Mouse (Mus musculus) left cerebral cortex, adult 11 months (tissue): ENCODE results near the gene Aagab.

Experiments used
- DNase-seq: peaks from one replicate; pipeline ENCODE4 v3.0.0; 2022; ENCODE audit warnings: low spot score

The Aagab gene

GRCm38 (mm10) chr9:63647581-63648519 lies 45.4 kb downstream of the Aagab start:
- DNase-seq: no peak

- DNase-seq: no peak
Measured at GRCm38 (mm10) chr9:63648520-63648918, 46.1 kb downstream of the Aagab start.

GRCm38 (mm10) chr9:63649841-63650545 lies 47.5 kb downstream of the Aagab start:
- DNase-seq: no peak

GRCm38 (mm10) chr9:63650905-63651304 lies 48.4 kb downstream of the Aagab start:
- DNase-seq: no peak

GRCm38 (mm10) chr9:63651594-63651993 lies 49.1 kb downstream of the Aagab start:
- no peak for DNase-seq

GRCm38 (mm10) chr9:63653666-63654065 lies 51.2 kb downstream of the Aagab start:
- no peak for DNase-seq

GRCm38 (mm10) chr9:63654575-63654974 lies 52.1 kb downstream of the Aagab start:
- DNase-seq: no peak

GRCm38 (mm10) chr9:63655092-63655491 lies 52.6 kb downstream of the Aagab start:
- no peak for DNase-seq

- DNase-seq: no peak
Measured at GRCm38 (mm10) chr9:63657167-63657566, 54.7 kb downstream of the Aagab start.

- no peak for DNase-seq
Measured at GRCm38 (mm10) chr9:63658436-63658835, 56.0 kb downstream of the Aagab start.

- DNase-seq: no peak
Measured at GRCm38 (mm10) chr9:63658970-63659371, 56.5 kb downstream of the Aagab start.

GRCm38 (mm10) chr9:63660061-63660460 lies 57.6 kb downstream of the Aagab start:
- DNase-seq: no peak

- DNase-seq: no peak
Measured at GRCm38 (mm10) chr9:63660691-63661090, 58.2 kb downstream of the Aagab start.

- DNase-seq: no peak
Measured at GRCm38 (mm10) chr9:63662759-63663158, 60.3 kb downstream of the Aagab start.

GRCm38 (mm10) chr9:63663222-63663621 lies 60.8 kb downstream of the Aagab start:
- DNase-seq: no peak

GRCm38 (mm10) chr9:63664300-63664745 lies 61.9 kb downstream of the Aagab start:
- no peak for DNase-seq

GRCm38 (mm10) chr9:63664792-63665646 lies 62.6 kb downstream of the Aagab start:
- DNase-seq: no peak

GRCm38 (mm10) chr9:63666612-63667372 lies 64.3 kb downstream of the Aagab start:
- no peak for DNase-seq

- DNase-seq: no peak
Measured at GRCm38 (mm10) chr9:63667373-63667724, 64.9 kb downstream of the Aagab start.

- no peak for DNase-seq
Measured at GRCm38 (mm10) chr9:63668621-63669020, 66.2 kb downstream of the Aagab start.

- DNase-seq: no peak
Measured at GRCm38 (mm10) chr9:63669816-63670215, 67.4 kb downstream of the Aagab start.
